Mouse (Mus musculus): ENCODE data around the gene Ift80.

GRCm38 (mm10) chr3:68886845-68887244 lies 117.5 kb downstream of the Ift80 start:
- TF ChIP-seq GATA1 (IDR thresholded peaks at IDR 0.05; ENCODE audit: low read length) (no peak), TAL1 (IDR thresholded peaks at IDR 0.05; ENCODE audit: low read length) (no peak)

Data from erythroblast, embryonic 14.5 days (primary cell).